Mouse (Mus musculus): ENCODE results near the gene Snap29.

GRCm38 (mm10) chr16:17410209-17410608 lies 4.4 kb downstream of the Snap29 start:
- TF ChIP-seq POLR2A (IDR thresholded peaks at IDR 0.05; ENCODE audit: borderline replicate concordance, insufficient read depth, low read length) (no peak), CTCF (IDR thresholded peaks at IDR 0.05; ENCODE audit: borderline replicate concordance, insufficient read depth, low read depth, low read length) (no peak)
